Mouse (Mus musculus) kidney, adult 2 months (tissue): Measurements from ENCODE around the gene Plekha5. TPM values are rescaled to one million over a fixed set of nuclear protein-coding genes. Genes with fewer than 3 reads are reported as not detected.

ENCODE experiments used
- DNase-seq: peaks from one replicate; pipeline ENCODE4 v3.0.0; 2021
- H3K27ac ChIP-seq: fragments of 200-500 bp; 2 replicates; pipeline ENCODE4 v1.5.1; 2012; ENCODE audit warnings: low read depth, low read length, control low read depth, inconsistent platforms; ENCODE audit not compliant: insufficient read depth
- H3K27me3 ChIP-seq: fragments of 200-500 bp; replicated peaks from 2 replicates; pipeline ENCODE4 v1.6.1; 2012; ENCODE audit warnings: mild to moderate bottlenecking, moderate library complexity, low read length, inconsistent platforms; ENCODE audit not compliant: control insufficient read depth, insufficient read depth
- H3K36me3 ChIP-seq: fragments of 200-500 bp; 2 replicates; pipeline ENCODE4 v1.6.1; 2012; ENCODE audit warnings: mild to moderate bottlenecking, moderate library complexity, low read length, inconsistent platforms; ENCODE audit not compliant: control insufficient read depth, insufficient read depth
- H3K4me1 ChIP-seq: fragments of 200-500 bp; 2 replicates; pipeline ENCODE4 v1.6.1; 2011; ENCODE audit warnings: low read length; ENCODE audit not compliant: control insufficient read depth, insufficient read depth
- H3K4me3 ChIP-seq: fragments of 200-500 bp; 2 replicates; pipeline ENCODE4 v1.5.1; 2011; ENCODE audit warnings: mild to moderate bottlenecking, low read depth, low read length, control low read depth; ENCODE audit not compliant: insufficient read depth
- CTCF ChIP-seq: fragments of 200-500 bp; conservative IDR thresholded peaks from 2 replicates; pipeline ENCODE4 v1.5.1; 2011; ENCODE audit warnings: low read depth, mild to moderate bottlenecking, control low read depth, low read length, moderate library complexity, mixed read lengths; ENCODE audit not compliant: insufficient read depth, insufficient read length
- POLR2A ChIP-seq: fragments of 200-500 bp; IDR thresholded peaks from one replicate; pipeline ENCODE4 v1.6.1; 2011; ENCODE audit warnings: low read depth, low read length, control low read depth
- WGBS: fragments of 180-500 bp; shearing (Covaris S2); methylation state at CpG from one replicate; pipeline ENCODE4 v1.1.7; 2018; 5-methylcytosine and 5-hydroxymethylcytosine counted together
- polyA plus RNA-seq: library from polyadenylated mRNA; depleted of rRNA; stranded (reverse); fragments of >200 nt; gene quantifications from 2 replicates; pipeline ENCODE4 v1.2.3, GENCODE M21; 2012

Gene Plekha5
- polyA plus RNA-seq, 1 experiment = 21.4 TPM

DNA sequence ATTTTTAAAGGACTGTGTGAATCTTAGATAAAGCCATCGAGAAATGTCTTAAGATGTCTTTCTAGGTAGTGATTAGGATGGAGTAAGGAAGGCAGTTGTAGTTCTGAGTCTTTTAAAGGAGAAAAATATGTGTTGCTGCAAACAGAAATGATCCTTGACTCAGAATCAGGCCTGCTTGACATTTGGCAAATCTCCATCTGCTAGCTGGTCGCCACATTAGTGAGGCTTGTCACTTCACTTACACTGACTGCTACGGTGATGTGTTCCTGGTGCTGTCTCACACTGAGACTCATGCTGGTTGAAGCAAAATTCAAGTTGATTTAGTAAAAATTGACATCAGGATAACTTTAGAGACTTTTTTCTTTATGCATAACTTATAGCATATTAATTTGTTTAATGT, 32.0 kb downstream of the Plekha5 start:
- Histone ChIP-seq H3K4me3 (no peak overlapping the region), H3K36me3 (no peaks in the 10 kb centered on the region), H3K27me3 (no peaks in the 10 kb centered on the region), H3K27ac (no peak overlapping the region), H3K4me1 (peaks cover 3% of the 10 kb centered on the region; the same call in 1 of the 2 replicates)
- TF ChIP-seq CTCF = no peak
- no peak for TF ChIP-seq POLR2A
- 58% methylated on average over 3 of the region's 3 CpGs for WGBS
- DNase-seq = no peak

DNA sequence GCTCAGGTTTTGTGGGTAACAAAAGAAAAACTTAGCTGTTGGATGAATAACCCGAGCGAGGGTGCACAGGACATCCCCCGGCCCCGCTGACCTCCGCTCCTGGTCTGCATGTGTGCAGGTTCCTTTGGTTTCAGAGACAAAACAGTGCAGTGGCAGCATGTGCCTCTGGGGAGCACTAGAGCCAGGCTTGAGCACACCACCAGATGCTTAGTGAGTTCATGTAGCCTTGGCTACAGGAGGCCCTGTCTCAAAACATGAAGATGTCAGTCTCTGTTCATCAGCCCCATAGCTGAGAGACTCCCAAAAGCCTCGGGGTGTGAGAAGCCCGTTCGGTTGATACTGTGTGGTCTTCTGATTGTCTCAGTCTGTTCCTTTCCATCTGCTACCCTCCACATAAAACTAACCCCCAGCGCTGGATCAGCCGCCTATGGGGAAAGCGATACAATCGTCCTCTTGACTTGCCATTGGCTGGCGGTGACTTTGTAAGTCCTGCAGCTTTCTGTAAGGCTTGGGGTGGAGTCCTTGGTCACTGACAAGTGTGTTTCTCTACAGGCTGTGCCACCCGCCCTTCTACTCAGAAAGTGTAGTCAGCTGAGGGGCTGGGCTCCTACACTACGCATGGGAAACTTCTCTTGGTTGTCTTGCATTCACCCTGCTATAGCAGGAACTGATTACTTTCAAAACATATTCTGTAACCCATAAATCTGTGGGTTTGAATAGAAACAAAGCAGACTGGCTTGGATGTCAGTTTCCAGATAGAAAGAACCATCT, 32.7 kb downstream of the Plekha5 start:
- no peaks in the 10 kb centered on the region for H3K36me3 ChIP-seq
- H3K27me3 ChIP-seq = no peaks in the 10 kb centered on the region
- H3K4me1 ChIP-seq = peaks cover 3% of the 10 kb centered on the region; the same call in 1 of the 2 replicates
- DNase-seq = no peak
- no peak for TF ChIP-seq POLR2A
- H3K4me3 ChIP-seq = no peak overlapping the region
- H3K27ac ChIP-seq = no peak overlapping the region
- WGBS = 87% methylated on average over 15 of the region's 15 CpGs

DNA sequence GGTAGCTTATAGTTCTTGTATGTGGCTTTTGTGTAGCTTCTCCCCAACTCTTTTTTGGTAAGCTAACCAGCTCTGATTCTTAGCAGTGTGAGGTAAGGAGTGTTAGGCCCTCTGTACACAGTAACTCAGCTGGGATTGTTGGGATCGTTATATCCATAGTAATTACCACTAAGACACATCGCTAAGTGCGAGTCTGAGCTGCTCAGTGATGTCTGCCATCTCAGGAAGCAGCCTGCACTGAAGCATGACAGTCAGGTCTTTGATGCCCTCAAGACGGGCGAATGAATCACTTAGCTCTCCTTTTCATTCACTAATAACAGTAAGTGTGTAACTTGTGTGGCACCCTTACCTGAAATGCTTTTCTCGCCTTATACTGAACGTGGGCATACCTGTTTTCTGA, 36.5 kb downstream of the Plekha5 start:
- no peak for DNase-seq
- no peak for TF ChIP-seq CTCF
- TF ChIP-seq POLR2A = no peak
- Histone ChIP-seq H3K4me1 (no peaks in the 10 kb centered on the region), H3K36me3 (no peaks in the 10 kb centered on the region), H3K27me3 (no peaks in the 10 kb centered on the region), H3K27ac (no peak overlapping the region), H3K4me3 (no peak overlapping the region)
- WGBS = 51% methylated on average over 7 of the region's 7 CpGs

DNA sequence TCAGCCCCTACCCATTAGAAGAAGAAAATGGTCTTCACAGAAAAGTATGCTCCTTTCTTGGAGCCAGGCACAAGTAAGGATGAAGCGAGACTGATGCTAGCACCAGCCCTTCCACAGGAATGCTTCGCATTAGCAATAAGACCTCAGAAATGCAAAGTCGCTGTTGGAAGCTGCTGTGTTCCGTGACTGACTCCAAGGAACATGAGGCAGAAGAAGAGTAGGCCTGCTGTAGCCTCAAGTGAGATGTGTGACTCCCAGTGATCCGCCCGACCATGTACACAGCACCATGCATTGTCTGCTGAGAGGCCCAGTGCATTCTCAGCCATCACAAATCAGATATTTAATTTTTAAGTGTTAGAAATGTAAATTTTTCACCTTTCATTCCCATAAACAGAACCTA, 41.0 kb downstream of the Plekha5 start:
- H3K4me1 ChIP-seq = peaks cover 11% of the 10 kb centered on the region
- no peaks in the 10 kb centered on the region for H3K27me3 ChIP-seq
- H3K36me3 ChIP-seq = no peaks in the 10 kb centered on the region
- H3K4me3 ChIP-seq = no peak overlapping the region
- no peak for TF ChIP-seq POLR2A
- TF ChIP-seq CTCF = no peak
- no peak for DNase-seq
- WGBS = 90% methylated on average over 6 of the region's 6 CpGs
- no peak overlapping the region for H3K27ac ChIP-seq

DNA sequence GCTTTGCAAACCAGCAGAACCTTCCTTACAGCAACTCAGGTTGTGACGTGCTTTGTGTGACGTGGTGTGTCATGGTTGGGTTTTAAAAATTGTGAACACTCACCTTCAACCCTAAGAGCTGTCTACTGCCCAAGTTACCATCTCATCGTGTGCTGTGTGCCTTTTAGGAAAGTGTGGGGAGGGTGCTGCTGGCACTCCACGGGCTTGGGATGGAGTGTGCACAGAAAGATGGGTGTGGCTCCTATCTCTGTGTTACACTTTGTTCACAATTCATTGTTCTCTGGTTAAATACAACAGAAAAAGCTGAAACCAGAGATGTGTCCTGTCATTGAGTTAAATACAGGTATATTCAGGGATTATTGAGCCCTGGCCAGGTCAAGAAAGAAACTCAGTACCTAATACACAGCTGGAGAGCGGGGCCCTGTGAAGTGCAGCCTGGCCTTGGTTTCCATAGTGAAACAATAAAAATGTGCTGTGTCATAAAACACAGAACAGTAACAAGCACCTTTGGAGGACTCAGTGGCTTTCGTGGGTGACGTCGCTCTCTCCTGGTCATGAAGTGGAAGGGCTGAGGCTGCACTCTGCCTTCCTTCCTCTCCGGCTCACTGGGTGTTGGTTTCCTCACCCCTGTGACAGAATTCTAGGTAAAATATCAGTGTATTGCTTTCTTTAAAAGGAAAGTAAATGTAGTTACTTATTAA, 42.2 kb downstream of the Plekha5 start:
- Histone ChIP-seq H3K27me3 (no peaks in the 10 kb centered on the region), H3K36me3 (no peaks in the 10 kb centered on the region), H3K27ac (no peak overlapping the region), H3K4me1 (peaks cover 13% of the 10 kb centered on the region), H3K4me3 (no peak overlapping the region)
- DNase-seq = peak; percentile 32
- no peak; the same call in 1 of the 2 replicates for TF ChIP-seq CTCF
- no peak for TF ChIP-seq POLR2A
- 53% methylated on average over 9 of the region's 9 CpGs for WGBS

DNA sequence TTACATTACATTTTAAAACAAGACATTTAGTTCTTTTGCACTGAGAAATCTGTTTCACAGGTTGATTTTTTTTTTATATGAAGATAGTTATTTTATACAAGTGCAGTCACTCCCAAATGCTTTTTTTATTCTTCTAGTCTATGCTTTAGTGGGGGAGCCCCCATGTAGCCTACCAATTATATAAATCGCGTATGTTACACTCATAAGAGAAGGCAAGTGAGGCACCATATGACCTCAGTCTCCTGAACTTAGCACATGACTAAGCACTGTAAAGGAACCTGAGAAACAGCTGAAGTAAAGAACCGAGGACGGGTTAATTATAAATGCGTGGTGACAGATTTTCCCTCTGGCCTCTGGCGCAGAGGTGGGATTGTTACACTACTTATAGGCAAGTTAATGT, 43.0 kb downstream of the Plekha5 start:
- WGBS = 43% methylated on average over 6 of the region's 6 CpGs
- H3K27me3 ChIP-seq = no peaks in the 10 kb centered on the region
- no peaks in the 10 kb centered on the region for H3K36me3 ChIP-seq
- H3K27ac ChIP-seq = no peak overlapping the region
- peak; percentile 18 for DNase-seq
- TF ChIP-seq POLR2A (no peak), CTCF (no peak)
- H3K4me1 ChIP-seq = peaks cover 19% of the 10 kb centered on the region
- no peak overlapping the region for H3K4me3 ChIP-seq

DNA sequence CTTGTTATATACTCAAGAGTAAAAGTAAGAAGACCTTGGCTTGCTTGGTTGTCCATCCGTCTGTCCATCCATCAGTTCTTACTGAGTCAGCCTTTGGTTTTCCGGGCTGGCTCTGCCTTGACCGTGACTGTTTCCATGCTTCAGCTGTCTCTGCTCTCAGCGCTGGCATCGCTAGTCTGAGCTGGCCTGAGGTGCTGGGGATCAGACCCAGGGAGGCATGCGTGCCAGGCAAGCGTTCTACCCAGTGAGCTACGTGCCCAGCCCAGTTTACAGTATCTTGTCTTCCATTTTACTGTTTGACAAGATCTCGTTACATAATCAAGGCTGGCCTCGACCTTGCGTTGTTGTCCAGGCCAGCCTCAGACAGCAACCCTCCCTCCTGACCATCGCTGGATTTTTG, 44.0 kb downstream of the Plekha5 start:
- Histone ChIP-seq H3K4me3 (no peak overlapping the region), H3K27me3 (no peaks in the 10 kb centered on the region), H3K36me3 (no peaks in the 10 kb centered on the region), H3K27ac (no peak overlapping the region), H3K4me1 (peaks cover 21% of the 10 kb centered on the region)
- 81% methylated on average over 12 of the region's 12 CpGs for WGBS
- TF ChIP-seq POLR2A (no peak), CTCF (no peak)
- peak; percentile 24 for DNase-seq
